Mouse (Mus musculus) MEL (cell line): ENCODE results near the gene Myl7. TPM values are rescaled to one million over a fixed set of nuclear protein-coding genes. Genes with fewer than 3 reads are reported as not detected.

Experiments used
- DNase-seq: peaks from one replicate; pipeline ENCODE4 v3.0.0; 2011; ENCODE audit warnings: low read depth, low spot score
- H3K27ac ChIP-seq: 2 replicates; pipeline ENCODE4 v1.5.1; 2012; ENCODE audit warnings: low read depth, mild to moderate bottlenecking, control low read depth, low read length, moderate library complexity; ENCODE audit not compliant: control insufficient read depth
- H3K27me3 ChIP-seq, 2 experiments: fragments of 150-350 bp in 1 of 2; sonication (generic) in 1 of 2; 2 replicates each; pipeline ENCODE4 v1.6.1; 2012; ENCODE audit warnings: low read length in 2 of 2, mild to moderate bottlenecking in 2 of 2, improper control_type of control experiment in 1 of 2, moderate library complexity in 1 of 2; ENCODE audit not compliant: insufficient read depth in 2 of 2, control insufficient read depth in 1 of 2
- H3K36me3 ChIP-seq, 2 experiments: 2 replicates each; pipeline ENCODE4 v1.6.1; 2012 to 2014; ENCODE audit warnings: low read length in 2 of 2, improper control_type of control experiment in 1 of 2, inconsistent platforms in 1 of 2, mild to moderate bottlenecking in 1 of 2; ENCODE audit not compliant: insufficient read depth in 2 of 2, control insufficient read depth in 1 of 2
- H3K4me1 ChIP-seq, 2 experiments: fragments of 150-350 bp in 1 of 2; sonication (generic) in 1 of 2; 2 replicates each; pipeline ENCODE4 v1.6.1; 2012; ENCODE audit warnings: low read length in 2 of 2, improper control_type of control experiment in 1 of 2, mild to moderate bottlenecking in 1 of 2; ENCODE audit not compliant: insufficient read depth in 2 of 2, control insufficient read depth in 1 of 2
- H3K4me3 ChIP-seq, 2 experiments: fragments of 150-350 bp in 1 of 2; sonication (generic) in 1 of 2; 2 replicates each; pipeline ENCODE4 v1.5.1; 2012; ENCODE audit warnings: low read depth in 2 of 2, low read length in 2 of 2, mild to moderate bottlenecking in 2 of 2, moderate library complexity in 2 of 2, control low read depth in 1 of 2, improper control_type of control experiment in 1 of 2; ENCODE audit not compliant: control insufficient read depth in 1 of 2, insufficient read depth in 1 of 2
- H3K79me2 ChIP-seq: 2 replicates; pipeline ENCODE4 v1.6.1; 2012; ENCODE audit warnings: mild to moderate bottlenecking, low read length, moderate library complexity; ENCODE audit not compliant: control insufficient read depth, poor library complexity, insufficient read depth
- H3K9ac ChIP-seq: 2 replicates; pipeline ENCODE4 v1.6.1; 2012; ENCODE audit warnings: low read depth, mild to moderate bottlenecking, control low read depth, low read length, moderate library complexity; ENCODE audit not compliant: control insufficient read depth, poor library complexity, severe bottlenecking
- H3K9me3 ChIP-seq: fragments of 150-350 bp; sonication (generic); replicated peaks from 2 replicates; pipeline ENCODE4 v1.6.1; 2012; ENCODE audit warnings: mild to moderate bottlenecking, low read length, improper control_type of control experiment, moderate library complexity; ENCODE audit not compliant: insufficient read depth
- BHLHE40 ChIP-seq: IDR thresholded peaks from 2 replicates; pipeline ENCODE4 v1.6.1; 2012; ENCODE audit warnings: low read depth, mild to moderate bottlenecking, inconsistent platforms, low read length, improper control_type of control experiment, borderline replicate concordance
- CHD2 ChIP-seq: IDR thresholded peaks from 2 replicates; pipeline ENCODE4 v1.6.1; 2011; ENCODE audit warnings: low read length, improper control_type of control experiment
- CTCF ChIP-seq, 3 experiments: IDR thresholded peaks in 2 of 3; conservative IDR thresholded peaks in 1 of 3; 2 replicates each; pipeline ENCODE4 v1.5.1; 2011 to 2012; ENCODE audit warnings: low read length in 3 of 3, low read depth in 2 of 3, mild to moderate bottlenecking in 2 of 3, improper control_type of control experiment in 1 of 3, inconsistent platforms in 1 of 3, mixed read lengths in 1 of 3, moderate library complexity in 1 of 3; ENCODE audit not compliant: control insufficient read depth in 1 of 3, insufficient read depth in 1 of 3, poor library complexity in 1 of 3, severe bottlenecking in 1 of 3
- E2F4 ChIP-seq: IDR thresholded peaks from 2 replicates; pipeline ENCODE4 v1.6.1; 2011; ENCODE audit warnings: low read depth, low read length, improper control_type of control experiment, borderline replicate concordance
- ELF1 ChIP-seq: IDR thresholded peaks from 2 replicates; pipeline ENCODE4 v1.6.1; 2014; ENCODE audit warnings: low read depth, mild to moderate bottlenecking, inconsistent platforms, low read length, improper control_type of control experiment, moderate library complexity
- GABPA ChIP-seq: IDR thresholded peaks from 2 replicates; pipeline ENCODE4 v1.6.1; 2012; ENCODE audit warnings: low read depth, mild to moderate bottlenecking, inconsistent platforms, low read length, improper control_type of control experiment, moderate library complexity
- HCFC1 ChIP-seq: IDR thresholded peaks from 2 replicates; pipeline ENCODE4 v1.6.1; 2012; ENCODE audit warnings: low read depth, mild to moderate bottlenecking, inconsistent platforms, low read length, improper control_type of control experiment, moderate library complexity
- JUND ChIP-seq: IDR thresholded peaks from 2 replicates; pipeline ENCODE4 v1.6.1; 2011; ENCODE audit warnings: low read depth, mild to moderate bottlenecking, improper control_type of control experiment, low read length
- MAFK ChIP-seq: IDR thresholded peaks from 2 replicates; pipeline ENCODE4 v1.6.1; 2011; ENCODE audit warnings: low read depth, mild to moderate bottlenecking, low read length, improper control_type of control experiment, borderline replicate concordance
- MAX ChIP-seq: IDR thresholded peaks from 2 replicates; pipeline ENCODE4 v1.6.1; 2011; ENCODE audit warnings: low read length, improper control_type of control experiment
- MAZ ChIP-seq: IDR thresholded peaks from 2 replicates; pipeline ENCODE4 v1.6.1; 2012; ENCODE audit warnings: low read depth, mild to moderate bottlenecking, inconsistent platforms, low read length, improper control_type of control experiment
- MXI1 ChIP-seq: IDR thresholded peaks from 2 replicates; pipeline ENCODE4 v1.6.1; 2011; ENCODE audit warnings: mild to moderate bottlenecking, low read depth, low read length, improper control_type of control experiment
- NELFE ChIP-seq: IDR thresholded peaks from 2 replicates; pipeline ENCODE4 v1.6.1; 2011; ENCODE audit warnings: low read depth, low read length, improper control_type of control experiment
- POLR2A ChIP-seq, 2 experiments: IDR thresholded peaks; 2 replicates each; pipeline ENCODE4 v1.6.1; 2011 to 2012; ENCODE audit warnings: low read length in 2 of 2, mild to moderate bottlenecking in 2 of 2, control low read depth in 1 of 2, improper control_type of control experiment in 1 of 2, low read depth in 1 of 2, moderate library complexity in 1 of 2; ENCODE audit not compliant: control insufficient read depth in 1 of 2, insufficient read depth in 1 of 2, poor library complexity in 1 of 2
- POLR2AphosphoS2 ChIP-seq: IDR thresholded peaks from 2 replicates; pipeline ENCODE4 v1.6.1; 2011; ENCODE audit warnings: low read length, improper control_type of control experiment
- RAD21 ChIP-seq: IDR thresholded peaks from 2 replicates; pipeline ENCODE4 v1.6.1; 2011; ENCODE audit warnings: mild to moderate bottlenecking, low read depth, low read length, improper control_type of control experiment
- SMC3 ChIP-seq: IDR thresholded peaks from 2 replicates; pipeline ENCODE4 v1.6.1; 2011; ENCODE audit warnings: low read depth, low read length, improper control_type of control experiment
- TAL1 ChIP-seq: IDR thresholded peaks from 2 replicates; pipeline ENCODE4 v1.6.1; 2012; ENCODE audit warnings: mild to moderate bottlenecking, inconsistent platforms, low read length, moderate library complexity, mixed read lengths
- UBTF ChIP-seq: IDR thresholded peaks from 2 replicates; pipeline ENCODE4 v1.6.1; 2012; ENCODE audit warnings: low read depth, mild to moderate bottlenecking, inconsistent platforms, low read length, improper control_type of control experiment, moderate library complexity, borderline replicate concordance; ENCODE audit not compliant: insufficient read depth
- USF2 ChIP-seq, 2 experiments: IDR thresholded peaks; 2 replicates each; pipeline ENCODE4 v1.6.1; 2011 to 2012; ENCODE audit warnings: improper control_type of control experiment in 2 of 2, low read length in 2 of 2, borderline replicate concordance in 1 of 2, inconsistent platforms in 1 of 2, low read depth in 1 of 2, mild to moderate bottlenecking in 1 of 2; ENCODE audit not compliant: insufficient read depth in 1 of 2
- ZC3H11A ChIP-seq: IDR thresholded peaks from 2 replicates; pipeline ENCODE4 v1.6.1; 2012; ENCODE audit warnings: low read depth, mild to moderate bottlenecking, inconsistent platforms, low read length, improper control_type of control experiment
- polyA plus RNA-seq, 2 experiments: library from polyadenylated mRNA; stranded (reverse) in 1 of 2; unstranded in 1 of 2; fragments of >175 nt in 1 of 2; fragments of >200 nt in 1 of 2; gene quantifications; 2 replicates each; pipeline versions ENCODE4 v1.2.1 to v1.2.4; 2012; ENCODE audit warnings: low replicate concordance in 2 of 2, low read depth in 1 of 2; ENCODE audit not compliant: insufficient read length in 2 of 2, insufficient read depth in 1 of 2, missing spikeins in 1 of 2
- total RNA-seq: library from RNA; depleted of rRNA; stranded (reverse); fragments of 300-350 nt; gene quantifications from 2 replicates; pipeline ENCODE4 v1.2.3, GENCODE M21; 2012

Gene Myl7
- total and polyA plus RNA-seq, 3 experiments = not detected

GRCm38 (mm10) chr11:5913256-5913655 is 14.7 kb upstream of the Myl7 start:
- TF ChIP-seq MAFK (no peak), MAX (no peak), TAL1 (no peak), JUND (no peak), POLR2AphosphoS2 (no peak), UBTF (no peak), E2F4 (no peak), CHD2 (no peak), MXI1 (no peak), HCFC1 (no peak), MAZ (no peak), GABPA (no peak), ZC3H11A (no peak), NELFE (no peak), USF2 (IDR thresholded peaks at IDR 0.05; ENCODE audit: borderline replicate concordance in 1 of 2, insufficient read depth in 1 of 2, low read depth in 1 of 2, low read length in 2 of 2) (no peak), SMC3 (no peak)
- no peak overlapping the region for H3K27ac ChIP-seq
- DNase-seq = no peak

GRCm38 (mm10) chr11:5912635-5913034 is 14.1 kb upstream of the Myl7 start:
- Histone ChIP-seq H3K9me3 (no peaks in the 10 kb centered on the region), H3K36me3 (no peaks in the 10 kb centered on the region), H3K4me1 (0 out of 4 replicates have a peak, but pooled peaks cover 0 to 2% of the 10 kb centered on the region in 2 experiments), H3K79me2 (no peaks in the 10 kb centered on the region), H3K27ac (no peak overlapping the region), H3K9ac (no peak overlapping the region), H3K4me3 (no peak overlapping the region), H3K27me3 (no peaks in the 10 kb centered on the region)
- TF ChIP-seq RAD21 (peak; percentile 83), ZC3H11A (peak; percentile 58), JUND (no peak), POLR2AphosphoS2 (no peak), BHLHE40 (peak; percentile 44; the same call in 1 of the 2 replicates), ELF1 (0 out of 2 replicates have a peak, but pooled peaks have one; percentile 16), CTCF (IDR thresholded peaks at IDR 0.05 in 2 of 3, conservative IDR thresholded peaks at IDR 0.05 in 1 of 3; ENCODE audit: control insufficient read depth in 1 of 3, insufficient read depth in 1 of 3, low read depth in 2 of 3, low read length in 3 of 3, poor library complexity in 1 of 3, severe bottlenecking in 1 of 3) (peak; percentile 74 to 92 (median 92)), SMC3 (peak; percentile 75), POLR2A (IDR thresholded peaks at IDR 0.05; ENCODE audit: control insufficient read depth in 1 of 2, insufficient read depth in 1 of 2, low read depth in 1 of 2, low read length in 2 of 2, poor library complexity in 1 of 2) (no peak)
- DNase-seq = peak; percentile 71

More at GRCm38 (mm10) chr11:5913256-5913655, 14.7 kb upstream of the Myl7 start:
- Histone ChIP-seq H3K36me3 (no peaks in the 10 kb centered on the region), H3K9ac (no peak overlapping the region), H3K4me1 (no peaks in the 10 kb centered on the region), H3K79me2 (no peaks in the 10 kb centered on the region), H3K4me3 (no peak overlapping the region), H3K9me3 (no peaks in the 10 kb centered on the region), H3K27me3 (no peaks in the 10 kb centered on the region)
